Mouse (Mus musculus) adrenal gland, postnatal 14 days (tissue): ENCODE measurements around the gene Gm20741. TPM values are rescaled to one million over a fixed set of nuclear protein-coding genes. Genes with fewer than 3 reads are reported as not detected.

Experiments used
- DNase-seq: peaks from one replicate; pipeline ENCODE4 v3.0.0; 2021; ENCODE audit warnings: mixed read lengths
- long read RNA-seq, 2 experiments: library from polyadenylated mRNA; stranded (forward); transcript quantifications; one replicate each; pipeline ENCODE4 v2.0.0; 2021
- total RNA-seq: library from RNA; stranded (reverse); gene quantifications from 2 replicates; pipeline ENCODE4 v1.2.3, GENCODE M21; 2021

Gm20741 gene
- not detected in 2 replicates for total RNA-seq
- long read RNA-seq, experiment 1 = 0 reads
- long read RNA-seq, experiment 2 = 0 reads

DNA sequence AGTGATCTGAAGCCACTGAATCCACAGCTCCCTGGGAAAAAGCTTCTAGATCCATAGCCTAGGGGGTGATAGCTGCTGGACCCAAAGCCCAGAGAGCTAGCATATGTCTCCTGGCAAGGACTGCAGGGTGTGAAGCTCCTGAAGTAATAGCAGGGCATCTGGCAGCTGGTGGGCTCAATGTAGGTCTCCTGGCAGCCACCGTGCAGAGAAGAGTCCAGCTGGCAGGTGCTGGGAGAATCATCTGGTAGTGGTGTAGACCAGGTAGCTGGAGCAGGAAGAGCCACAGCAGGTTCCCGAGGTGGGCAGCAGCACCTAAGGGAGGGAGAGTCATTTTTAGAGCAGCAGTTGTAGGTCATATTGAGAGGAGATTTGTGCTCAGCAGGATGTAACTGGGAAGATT is at the start of gene Gm20741:
Gm20741 (minus strand) TSS at position 394 of the 400 bp plus-strand sequence.
- DNase-seq = no peak

DNA sequence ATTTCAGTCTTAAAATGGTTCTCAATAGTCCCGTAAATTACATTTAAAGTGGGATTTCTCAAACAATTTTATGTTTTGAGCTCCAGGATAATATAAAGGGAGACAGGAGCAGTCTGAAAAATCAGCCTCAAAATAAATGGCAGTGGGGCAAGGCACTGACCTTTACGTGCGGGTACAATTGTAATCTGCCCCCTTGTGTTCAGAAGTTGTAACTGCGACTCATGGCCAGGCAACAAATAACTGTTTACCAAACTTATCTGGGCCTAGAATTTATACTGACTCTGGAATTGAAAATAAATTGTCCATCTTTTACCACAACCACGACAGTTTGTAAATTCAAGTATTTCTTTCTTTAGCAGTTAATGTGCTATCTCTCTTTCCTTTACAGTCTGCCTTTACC is 39.4 kb upstream of the Gm20741 start:
- peak; percentile 13 for DNase-seq

DNA sequence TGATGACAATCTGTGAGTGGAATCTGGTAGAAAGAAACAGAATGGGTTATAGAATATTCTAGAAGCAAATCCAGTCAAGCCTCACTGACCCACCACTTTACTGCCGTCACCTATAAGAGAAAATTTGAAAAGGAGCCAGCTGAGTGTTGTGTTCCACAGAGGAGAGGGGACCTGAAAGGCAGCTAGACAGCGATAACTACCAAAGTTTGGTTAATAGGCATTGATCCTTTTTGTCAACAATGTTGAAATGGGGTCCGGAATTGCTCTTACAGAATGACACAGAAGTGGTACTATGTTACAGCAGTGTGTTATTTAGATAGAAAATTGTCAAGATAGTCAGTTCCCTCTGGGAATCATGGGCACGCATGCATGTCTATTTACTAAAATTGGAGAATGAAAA is 36.5 kb upstream of the Gm20741 start:
- DNase-seq = no peak

DNA sequence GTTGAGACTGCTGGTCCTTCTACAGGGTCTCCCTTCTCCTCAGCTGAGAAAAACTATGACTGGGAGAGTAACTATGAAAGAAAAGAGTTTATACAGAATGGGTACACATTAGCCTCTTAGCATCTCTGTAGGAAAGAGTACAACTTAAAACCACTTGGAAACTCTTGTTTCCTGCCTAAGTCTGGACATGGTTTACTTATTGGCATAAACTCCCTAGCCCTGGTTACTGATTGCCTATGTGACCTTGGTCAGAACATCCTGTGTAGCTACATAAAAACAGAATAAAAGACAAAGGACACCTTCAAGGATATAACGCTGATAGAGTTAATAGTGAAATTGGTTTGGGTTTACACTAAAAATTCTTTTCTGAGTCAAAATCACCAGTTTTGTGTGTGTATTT is 35.3 kb upstream of the Gm20741 start:
- no peak for DNase-seq

GRCm38 (mm10) chr16:88826978-88827377 is 15.0 kb upstream of the Gm20741 start:
- no peak for DNase-seq

DNA sequence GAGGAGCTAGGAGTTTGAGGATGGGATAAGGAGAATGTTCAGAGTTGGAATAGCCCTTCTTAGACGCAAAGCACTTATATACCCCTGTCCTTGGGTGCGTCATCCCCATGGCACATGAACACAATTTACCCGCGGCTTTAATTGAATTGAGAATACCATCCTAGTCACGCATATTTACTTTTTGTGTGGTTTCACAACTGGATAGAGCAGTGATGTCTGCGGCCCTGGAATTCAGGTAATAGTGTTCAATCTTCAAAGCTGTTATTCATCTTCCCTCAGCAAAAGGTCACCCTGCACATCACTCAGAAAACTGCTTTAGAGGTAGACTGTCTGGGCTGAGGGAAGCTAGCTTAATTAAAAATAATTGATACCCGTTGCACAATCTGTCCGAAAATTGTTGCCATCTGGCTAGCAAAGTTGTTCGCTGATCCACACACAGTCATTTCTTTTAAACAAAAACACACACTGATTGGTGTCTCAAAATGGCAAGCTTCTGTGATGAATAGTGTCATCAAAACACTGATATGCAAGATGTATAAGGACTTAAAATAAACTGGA is 14.2 kb upstream of the Gm20741 start, which contains the start of gene Krtap14:
Krtap14 (minus strand) TSS at position 51 of the 558 bp plus-strand sequence.
- DNase-seq = no peak

- DNase-seq = no peak
Observed at GRCm38 (mm10) chr16:88823736-88824135, 11.7 kb upstream of the Gm20741 start.

DNA sequence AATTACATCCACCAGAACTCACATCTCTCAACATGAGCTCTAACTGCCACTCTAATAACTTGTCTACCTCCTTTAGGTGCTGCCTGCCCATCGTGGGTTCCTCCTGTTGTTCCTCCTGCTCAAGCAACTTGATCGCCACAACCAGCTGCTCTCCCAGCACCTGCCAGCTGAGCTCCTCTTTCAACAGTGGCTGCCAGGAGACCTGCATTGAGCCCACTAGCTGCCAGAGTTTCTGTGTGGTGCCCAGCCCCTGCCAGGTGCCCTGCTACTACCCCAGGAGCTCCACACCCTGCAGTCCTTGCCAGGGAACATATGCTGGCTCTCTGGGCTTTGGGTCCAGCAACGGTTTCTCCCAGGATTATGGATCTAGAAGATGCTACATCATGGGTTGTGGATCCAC is 8.0 kb upstream of the Gm20741 start, which contains the start of gene Krtap15:
Krtap15 (plus strand) TSS at position 150 of the 400 bp plus-strand sequence.
- DNase-seq = no peak

DNA sequence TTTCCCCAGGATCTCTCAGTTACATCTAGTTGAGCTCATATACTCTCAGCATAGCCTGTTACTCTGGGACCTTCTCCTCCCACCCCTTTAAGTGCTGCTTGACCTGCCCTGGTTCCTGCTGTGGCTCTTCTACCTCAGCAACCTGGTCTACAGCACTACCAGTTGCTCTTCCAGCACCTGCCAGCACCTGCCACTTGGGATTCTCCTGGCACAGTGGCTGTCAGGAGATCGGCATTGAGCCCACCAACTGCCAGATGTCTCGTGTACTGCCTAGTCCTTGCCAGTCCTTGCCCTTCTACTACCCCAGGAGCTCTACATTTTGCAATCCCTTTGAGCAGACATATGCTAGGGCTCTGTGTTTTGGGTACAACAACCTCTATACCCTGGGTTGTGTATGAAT is 25.2 kb downstream of the Gm20741 start:
- DNase-seq = no peak

DNA sequence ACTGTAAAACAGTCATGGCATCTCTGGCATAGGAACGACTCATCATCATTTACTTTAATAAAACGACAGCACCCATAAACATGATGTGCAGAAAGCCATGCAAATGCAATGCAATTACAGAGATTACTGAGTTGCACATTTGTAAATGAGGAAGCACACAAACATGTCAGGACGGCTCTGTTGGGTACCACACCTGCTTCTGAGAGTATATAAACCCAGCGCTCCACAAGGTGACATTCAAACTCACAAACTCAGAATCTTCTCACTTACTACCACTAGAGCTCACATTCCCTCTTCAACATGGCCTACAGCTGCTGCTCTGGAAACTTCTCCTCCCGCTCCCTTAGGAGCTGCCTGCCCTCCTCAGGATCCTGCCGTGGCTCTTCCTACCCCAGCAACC is 34.4 kb downstream of the Gm20741 start, which contains the start of gene Gm5965:
Gm5965 (plus strand) TSS at position 301 of the 400 bp plus-strand sequence.
- DNase-seq = no peak

DNA sequence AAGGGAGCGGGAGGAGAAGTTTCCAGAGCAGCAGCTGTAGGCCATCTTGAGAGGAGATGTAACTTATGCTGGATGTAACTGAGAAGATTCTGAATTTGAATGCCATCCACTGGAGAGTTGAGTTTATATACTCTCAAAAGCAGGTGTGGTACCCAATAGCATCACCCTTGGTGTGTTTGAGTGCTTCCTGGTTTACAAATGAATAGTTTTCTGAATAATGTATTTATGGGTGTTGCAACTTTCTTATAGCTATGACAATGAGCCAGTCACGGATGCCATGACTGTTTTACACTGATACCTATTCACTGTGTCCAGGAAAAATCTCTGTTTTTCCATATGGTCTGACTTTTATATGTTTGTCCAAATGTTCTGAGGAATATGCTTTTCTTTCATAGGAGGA is 37.9 kb downstream of the Gm20741 start, which contains the start of gene 2310057N15Rik:
2310057N15Rik (minus strand) TSS at position 101 of the 400 bp plus-strand sequence.
- DNase-seq = no peak

Other genes starting within 250 kb of the Gm20741 start
- gene Cldn8, start 249.0 kb downstream of the Gm20741 start, total RNA-seq = not detected in 2 replicates
- gene Krtap24-1, start 199.9 kb downstream of the Gm20741 start, total RNA-seq = not detected in 2 replicates
- gene 2310079G19Rik, start 184.6 kb downstream of the Gm20741 start, total RNA-seq = not detected in 2 replicates
- gene Krtap26-1, start 164.4 kb downstream of the Gm20741 start, total RNA-seq = not detected in 2 replicates
- gene Krtap27-1, start 140.5 kb downstream of the Gm20741 start, total RNA-seq = not detected in 2 replicates
- gene 2310061N02Rik, start 104.3 kb downstream of the Gm20741 start, total RNA-seq = not detected in 2 replicates
- not detected in 2 replicates for gene Krtap13-1, start 83.4 kb downstream of the Gm20741 start, total RNA-seq
- not detected in 2 replicates for gene Krtap13, start 60.6 kb downstream of the Gm20741 start, total RNA-seq
- gene 2310034C09Rik, start 53.4 kb downstream of the Gm20741 start, total RNA-seq = not detected in 2 replicates
- gene 2310057N15Rik, start 38.0 kb downstream of the Gm20741 start, total RNA-seq = not detected in 2 replicates
- not detected in 2 replicates for gene Gm5965, start 34.3 kb downstream of the Gm20741 start, total RNA-seq
- gene Krtap15, start 8.0 kb upstream of the Gm20741 start, total RNA-seq = not detected in 2 replicates
- not detected in 2 replicates for gene Krtap14, start 13.9 kb upstream of the Gm20741 start, total RNA-seq
- not detected in 2 replicates for gene Krtap19-1, start 57.2 kb upstream of the Gm20741 start, total RNA-seq
- gene Krtap19-2, start 62.0 kb upstream of the Gm20741 start, total RNA-seq = not detected in 2 replicates
- not detected in 2 replicates for gene Krtap19-3, start 65.8 kb upstream of the Gm20741 start, total RNA-seq
- gene Krtap19-4, start 72.9 kb upstream of the Gm20741 start, total RNA-seq = not detected in 2 replicates
- not detected in 2 replicates for gene Krtap19-5, start 84.2 kb upstream of the Gm20741 start, total RNA-seq
- not detected in 2 replicates for gene Krtap19-9b, start 120.0 kb upstream of the Gm20741 start, total RNA-seq
- not detected in 2 replicates for gene Krtap16-3, start 150.7 kb upstream of the Gm20741 start, total RNA-seq
- gene Krtap22-2, start 198.5 kb upstream of the Gm20741 start, total RNA-seq = not detected in 2 replicates
- not detected in 2 replicates for gene Gm10229, start 203.1 kb upstream of the Gm20741 start, total RNA-seq
- not detected in 2 replicates for gene Krtap6-1, start 219.5 kb upstream of the Gm20741 start, total RNA-seq
- not detected in 2 replicates for gene Gm10228, start 229.3 kb upstream of the Gm20741 start, total RNA-seq
- gene Krtap6-5, start 235.7 kb upstream of the Gm20741 start, total RNA-seq = not detected in 2 replicates